Mouse (Mus musculus): ENCODE results near the gene Gm128.

The Gm128 gene

GRCm38 (mm10) chr3:95194721-95195135, 46.7 kb downstream of the Gm128 start:
- DNase-seq (ENCODE audit: low read depth), result no peak
